Mouse (Mus musculus): Measurements from ENCODE around the gene Gpc3. TPM values are rescaled to one million over a fixed set of nuclear protein-coding genes. Genes with fewer than 3 reads are reported as not detected.

Gene Gpc3
- polyA plus RNA-seq, 2 experiments: 181 to 240 TPM

- ATAC-seq (ENCODE audit: insufficient read depth): peak; percentile 51; the same call in 1 of the 2 replicates
- Histone ChIP-seq H3K9ac (replicated peaks) (no peak overlapping the region), H3K4me3 (ENCODE audit: insufficient read depth in 1 of 2, low read depth in 2 of 2, low read length in 2 of 2) (no peak overlapping the region), H3K9me3 (ENCODE audit: control insufficient read depth, low read length) (no peaks in the 10 kb centered on the region), H3K4me2 (ENCODE audit: low read depth) (no peak overlapping the region), H3K27me3 (ENCODE audit: control insufficient read depth, insufficient read depth, low read length) (no peaks in the 10 kb centered on the region), H3K4me1 (replicated peaks; ENCODE audit: control insufficient read depth in 2 of 2, insufficient read depth in 2 of 2, low read length in 1 of 2) (peaks cover 0 to 4% of the 10 kb centered on the region in 2 experiments; a peak in 2 of 4 replicates), H3K36me3 (replicated peaks; ENCODE audit: control insufficient read depth, insufficient read depth, low read depth) (no peaks in the 10 kb centered on the region), H3K27ac (no peak overlapping the region)
- 18% methylated on average over 3 of the region's 3 CpGs for WGBS (ENCODE audit: insufficient replicate concordance)
- TF ChIP-seq EP300 (IDR thresholded peaks at IDR 0.05; ENCODE audit: low read depth) (no peak), CTCF (IDR thresholded peaks at IDR 0.05; ENCODE audit: low read depth) (no peak)
- DNase-seq (ENCODE audit: low read depth in 3 of 3, low spot score in 3 of 3): no peak
Measured at GRCm38 (mm10) chrX:52525132-52525531, 88.6 kb downstream of the Gpc3 start.

- Histone ChIP-seq H3K27me3 (ENCODE audit: control insufficient read depth, insufficient read depth, low read length) (no peaks in the 10 kb centered on the region), H3K4me2 (ENCODE audit: low read depth) (no peak overlapping the region), H3K4me1 (replicated peaks; ENCODE audit: control insufficient read depth in 2 of 2, insufficient read depth in 2 of 2, low read length in 1 of 2) (no peaks in the 10 kb centered on the region), H3K9me3 (ENCODE audit: control insufficient read depth, low read length) (no peaks in the 10 kb centered on the region), H3K36me3 (replicated peaks; ENCODE audit: control insufficient read depth, insufficient read depth, low read depth) (no peaks in the 10 kb centered on the region), H3K27ac (no peak overlapping the region), H3K9ac (replicated peaks) (no peak overlapping the region), H3K4me3 (ENCODE audit: insufficient read depth in 1 of 2, low read depth in 2 of 2, low read length in 2 of 2) (no peak overlapping the region)
- WGBS (ENCODE audit: insufficient replicate concordance): 41% methylated on average over 3 of the region's 3 CpGs
- DNase-seq (ENCODE audit: low read depth in 3 of 3, low spot score in 3 of 3): no peak
- no peak for ATAC-seq (ENCODE audit: insufficient read depth)
- TF ChIP-seq CTCF (IDR thresholded peaks at IDR 0.05; ENCODE audit: low read depth) (no peak), EP300 (IDR thresholded peaks at IDR 0.05; ENCODE audit: low read depth) (no peak)
Measured at GRCm38 (mm10) chrX:52514553-52514952, 99.2 kb downstream of the Gpc3 start.

GRCm38 (mm10) chrX:52511151-52511550, 102.6 kb downstream of the Gpc3 start:
- H3K4me2 ChIP-seq (ENCODE audit: low read depth): no peak overlapping the region
- TF ChIP-seq CTCF (IDR thresholded peaks at IDR 0.05; ENCODE audit: low read depth) (no peak), EP300 (IDR thresholded peaks at IDR 0.05; ENCODE audit: low read depth) (no peak)
- 60% methylated on average over 4 of the region's 4 CpGs for WGBS (ENCODE audit: insufficient replicate concordance)
- H3K9ac ChIP-seq (replicated peaks): no peak overlapping the region
- no peaks in the 10 kb centered on the region for H3K9me3 ChIP-seq (ENCODE audit: control insufficient read depth, low read length)
- H3K4me3 ChIP-seq (ENCODE audit: insufficient read depth in 1 of 2, low read depth in 2 of 2, low read length in 2 of 2): no peak overlapping the region
- no peaks in the 10 kb centered on the region for H3K27me3 ChIP-seq (ENCODE audit: control insufficient read depth, insufficient read depth, low read length)
- no peak for DNase-seq (ENCODE audit: low read depth in 3 of 3, low spot score in 3 of 3)
- H3K36me3 ChIP-seq (replicated peaks; ENCODE audit: control insufficient read depth, insufficient read depth, low read depth): no peaks in the 10 kb centered on the region
- no peaks in the 10 kb centered on the region for H3K4me1 ChIP-seq (replicated peaks; ENCODE audit: control insufficient read depth in 2 of 2, insufficient read depth in 2 of 2, low read length in 1 of 2)
- ATAC-seq (ENCODE audit: insufficient read depth): no peak
- no peak overlapping the region for H3K27ac ChIP-seq

GRCm38 (mm10) chrX:52503857-52504256, 109.9 kb downstream of the Gpc3 start:
- no peak overlapping the region for H3K9ac ChIP-seq (replicated peaks)
- H3K4me1 ChIP-seq (replicated peaks; ENCODE audit: control insufficient read depth in 2 of 2, insufficient read depth in 2 of 2, low read length in 1 of 2): no peaks in the 10 kb centered on the region
- H3K9me3 ChIP-seq (ENCODE audit: control insufficient read depth, low read length): no peaks in the 10 kb centered on the region
- DNase-seq (ENCODE audit: low read depth in 3 of 3, low spot score in 3 of 3) (no peak), ATAC-seq (ENCODE audit: insufficient read depth) (no peak)
- H3K4me2 ChIP-seq (ENCODE audit: low read depth): no peak overlapping the region
- no peaks in the 10 kb centered on the region for H3K27me3 ChIP-seq (ENCODE audit: control insufficient read depth, insufficient read depth, low read length)
- WGBS (ENCODE audit: insufficient replicate concordance): 33% methylated on average over 3 of the region's 3 CpGs
- no peak overlapping the region for H3K27ac ChIP-seq
- no peaks in the 10 kb centered on the region for H3K36me3 ChIP-seq (replicated peaks; ENCODE audit: control insufficient read depth, insufficient read depth, low read depth)
- H3K4me3 ChIP-seq (ENCODE audit: insufficient read depth in 1 of 2, low read depth in 2 of 2, low read length in 2 of 2): no peak overlapping the region
- TF ChIP-seq EP300 (IDR thresholded peaks at IDR 0.05; ENCODE audit: low read depth) (no peak), CTCF (IDR thresholded peaks at IDR 0.05; ENCODE audit: low read depth) (no peak)

- TF ChIP-seq EP300 (IDR thresholded peaks at IDR 0.05; ENCODE audit: low read depth) (no peak), CTCF (IDR thresholded peaks at IDR 0.05; ENCODE audit: low read depth) (no peak)
- H3K36me3 ChIP-seq (replicated peaks; ENCODE audit: control insufficient read depth, insufficient read depth, low read depth): no peaks in the 10 kb centered on the region
- no peaks in the 10 kb centered on the region for H3K27me3 ChIP-seq (ENCODE audit: control insufficient read depth, insufficient read depth, low read length)
- 53% methylated on average over 4 of the region's 4 CpGs for WGBS (ENCODE audit: insufficient replicate concordance)
- no peaks in the 10 kb centered on the region for H3K4me1 ChIP-seq (replicated peaks; ENCODE audit: control insufficient read depth in 2 of 2, insufficient read depth in 2 of 2, low read length in 1 of 2)
- DNase-seq (ENCODE audit: low read depth in 3 of 3, low spot score in 3 of 3) (no peak), ATAC-seq (ENCODE audit: insufficient read depth) (no peak)
- no peak overlapping the region for H3K9ac ChIP-seq (replicated peaks)
- H3K27ac ChIP-seq: no peak overlapping the region
- no peak overlapping the region for H3K4me3 ChIP-seq (ENCODE audit: insufficient read depth in 1 of 2, low read depth in 2 of 2, low read length in 2 of 2)
- no peaks in the 10 kb centered on the region for H3K9me3 ChIP-seq (ENCODE audit: control insufficient read depth, low read length)
- H3K4me2 ChIP-seq (ENCODE audit: low read depth): no peak overlapping the region
Measured at GRCm38 (mm10) chrX:52489461-52489860, 124.3 kb downstream of the Gpc3 start.

All from liver, embryonic 14.5 days (tissue).